Mouse (Mus musculus) left cerebral cortex, postnatal 10 days (tissue): ENCODE measurements around the gene Hps5. TPM values are rescaled to one million over a fixed set of nuclear protein-coding genes. Genes with fewer than 3 reads are reported as not detected.
"Not testable (repeated sequence)": the region's sequence is repeated elsewhere in the genome, so short reads cannot be mapped to it uniquely, and the experiment has no call there.

Source experiments
- DNase-seq, 2 experiments: peaks; one replicate each; pipeline ENCODE4 v3.0.0; 2021 to 2022; ENCODE audit warnings: low spot score in 2 of 2, mixed read lengths in 1 of 2; ENCODE audit errors: extremely low spot score in 1 of 2
- intact Hi-C: fragments of 180-260 bp; cut with DNase I; formaldehyde crosslinking; loops from one replicate; pipeline ENCODE4 v1.15.1; 2025
- total RNA-seq, 2 experiments: library from RNA; stranded (reverse); gene quantifications; 2 replicates each; pipeline ENCODE4 v1.2.3; 2021

The Hps5 gene
- total RNA-seq, 2 experiments from 2014 or later = 13.8 to 14.7 TPM

DNA sequence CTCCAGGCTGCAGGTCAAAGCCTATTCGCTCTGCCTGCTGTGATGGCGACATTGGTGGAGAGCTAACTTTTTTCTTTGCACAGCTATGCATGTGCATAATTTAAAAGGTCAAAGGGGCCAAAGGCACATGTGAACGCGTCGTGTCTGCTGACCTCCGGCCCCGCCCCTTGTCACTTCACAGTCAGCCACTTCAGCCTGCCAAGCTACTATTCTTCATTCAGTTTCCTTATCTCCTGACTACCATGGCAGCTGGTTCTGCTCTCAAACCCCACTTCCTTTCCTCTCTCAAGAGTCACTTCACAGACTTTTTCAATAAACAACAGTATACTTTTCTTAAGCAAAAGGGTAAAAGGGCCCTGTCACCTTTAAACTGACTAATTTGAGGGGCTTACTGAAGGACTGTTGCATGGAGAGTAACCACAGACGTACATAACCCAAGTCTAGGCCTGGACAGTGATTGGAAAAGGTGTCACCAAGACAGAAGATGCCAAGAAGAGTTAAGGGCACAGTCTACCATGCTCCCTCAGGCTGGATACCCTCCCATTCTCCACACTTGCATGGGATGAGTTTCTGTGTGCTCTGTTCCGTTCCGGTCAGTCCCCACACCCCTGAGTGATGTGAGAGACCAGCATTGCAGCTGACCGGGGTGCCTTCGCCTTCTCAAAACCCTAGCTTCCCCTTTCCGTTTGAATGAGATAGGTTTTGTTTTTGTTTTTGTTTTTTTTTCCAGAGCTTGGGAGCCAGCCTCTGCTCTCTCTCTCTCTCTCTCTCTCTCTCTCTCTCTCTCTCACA lies 35.1 kb upstream of the Hps5 start:
- intact Hi-C loops = no loop called here
- DNase-seq = no peak

DNA sequence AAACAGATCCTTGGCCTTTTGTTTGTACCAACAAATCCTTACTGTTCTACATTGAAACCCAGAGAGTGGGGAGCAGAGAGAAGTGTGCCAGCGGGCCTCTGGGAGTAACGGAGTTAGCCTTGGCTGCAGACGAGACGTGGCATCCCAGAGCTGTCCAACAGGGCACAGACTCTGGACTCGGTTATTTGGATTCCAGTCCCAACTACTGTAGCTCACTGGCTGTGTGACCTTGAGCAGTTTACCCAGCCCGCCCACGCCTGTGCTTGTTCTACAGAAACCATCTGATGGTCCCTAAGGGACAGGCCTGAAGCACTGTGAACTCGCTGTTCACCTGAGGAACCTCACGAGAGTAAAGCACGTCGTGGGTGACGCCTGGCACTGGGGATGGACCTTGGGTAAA lies 34.0 kb upstream of the Hps5 start:
- intact Hi-C loops = no loop called here
- no peak for DNase-seq

DNA sequence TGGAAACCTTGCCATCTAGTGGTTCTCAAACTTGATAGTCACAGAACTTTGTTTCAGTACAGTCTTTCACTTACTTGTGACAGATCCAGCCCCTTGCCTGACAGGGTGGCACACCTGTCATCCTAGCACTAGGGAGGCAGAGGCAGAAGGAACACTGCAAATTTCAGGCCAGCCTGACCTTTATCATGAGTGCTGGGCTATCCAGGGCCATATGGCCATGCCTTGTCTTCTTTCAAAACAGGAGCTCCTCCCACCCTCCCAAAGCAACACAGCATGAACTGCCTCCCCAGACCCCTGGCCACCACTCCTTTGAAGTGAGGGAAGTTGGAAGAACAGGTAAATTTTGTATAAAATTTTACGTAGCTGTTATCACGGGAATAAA lies 31.9 kb upstream of the Hps5 start:
- intact Hi-C loops = no loop called here
- DNase-seq = no peak

DNA sequence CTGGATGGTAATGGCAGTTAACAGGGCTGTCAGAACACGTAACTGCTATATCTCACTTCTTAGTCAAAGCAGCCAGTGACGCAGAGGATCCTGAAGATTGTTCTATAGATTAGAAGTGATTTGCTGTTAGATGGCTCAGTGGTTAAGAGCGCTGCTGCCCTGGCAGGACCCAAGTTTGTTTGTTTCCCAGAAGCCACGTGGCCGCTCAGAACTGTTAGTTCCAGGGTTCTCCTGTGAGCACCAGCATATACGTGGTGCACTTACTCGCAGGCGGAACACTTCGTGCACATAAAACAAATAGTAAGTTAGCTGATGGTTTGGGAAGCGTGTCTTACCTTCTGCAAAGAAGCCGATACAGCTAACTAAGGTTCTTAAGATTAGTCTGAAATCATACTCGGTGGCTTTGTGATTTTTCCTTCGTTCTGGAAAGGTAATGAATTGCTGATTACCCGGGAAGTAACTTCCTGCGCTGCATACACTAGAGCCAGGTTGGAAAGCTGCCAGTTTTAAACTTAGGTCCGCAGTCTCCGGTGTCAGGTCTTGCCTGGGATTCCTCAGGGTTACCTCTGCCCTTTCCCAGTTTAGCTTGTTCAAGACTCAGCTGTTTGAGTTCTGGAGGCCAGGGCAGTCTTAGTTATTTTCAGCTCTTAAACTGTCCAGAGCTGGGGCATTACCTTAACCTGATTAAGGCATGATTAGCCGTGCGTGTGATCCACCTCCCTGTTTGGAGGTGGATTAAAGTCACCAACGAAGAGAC lies 31.4 kb upstream of the Hps5 start:
- DNase-seq = no peak
- intact Hi-C loops = no loop called here

DNA sequence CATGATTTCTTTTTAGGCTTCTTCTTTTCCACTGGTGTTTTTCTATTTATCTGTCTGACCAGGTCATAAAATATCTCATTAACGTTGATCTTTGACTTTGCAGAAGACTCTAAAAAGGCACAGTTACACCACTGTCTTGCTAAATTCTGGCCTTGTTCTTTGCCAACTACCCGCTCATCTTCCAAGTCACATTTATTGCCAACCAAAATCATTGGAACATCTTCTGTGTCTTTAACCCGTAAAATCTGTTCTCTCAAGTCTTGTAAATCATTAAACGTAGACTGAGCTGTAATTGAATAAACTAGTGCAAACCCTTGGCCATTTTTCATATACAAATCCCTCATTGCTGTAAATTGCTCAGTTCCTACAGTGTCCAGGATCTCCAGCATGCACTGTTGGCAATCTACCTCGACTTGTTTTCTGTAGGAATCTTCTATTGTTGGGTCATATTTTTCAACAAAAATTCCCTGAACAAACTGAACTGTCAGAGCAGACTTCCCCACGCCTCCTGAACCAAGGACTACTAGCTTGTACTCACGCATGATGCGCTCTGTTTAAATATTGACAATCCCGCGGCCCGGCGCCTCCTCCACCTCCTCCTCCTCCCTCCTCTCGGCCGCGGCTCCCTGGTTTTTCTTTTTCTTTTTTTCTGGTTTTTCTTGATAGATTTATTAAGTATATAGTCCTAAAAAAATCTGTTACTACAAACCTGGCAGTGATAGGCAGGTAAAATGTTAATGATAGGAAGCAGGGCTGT lies 25.2 kb upstream of the Hps5 start:
- intact Hi-C loops, DNase-seq: not testable (repeated sequence)

DNA sequence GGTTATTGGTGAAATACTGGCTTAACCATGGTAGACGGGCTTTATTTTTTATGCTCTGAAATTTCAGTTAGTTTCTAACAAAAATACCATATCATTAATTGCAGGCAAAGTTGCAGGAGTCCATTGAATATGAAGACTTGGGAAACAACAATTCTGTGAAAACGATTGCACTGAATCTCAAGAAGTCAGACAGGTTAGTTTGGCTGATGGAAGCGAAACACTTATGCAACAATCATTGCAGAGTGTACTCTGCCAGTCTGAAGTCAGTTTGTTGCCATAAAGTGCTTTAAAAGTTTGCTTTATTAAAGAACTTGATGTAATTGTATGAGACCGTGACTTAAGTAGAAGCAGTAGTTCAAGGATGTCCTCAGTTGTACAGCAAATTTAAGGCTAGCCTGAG lies 18.1 kb upstream of the Hps5 start:
- intact Hi-C loops = loop anchor here (5.0 kb wide), 1 partner anchor 42 kb away; no protein-coding TSS in a partner anchor
- DNase-seq = no peak

DNA sequence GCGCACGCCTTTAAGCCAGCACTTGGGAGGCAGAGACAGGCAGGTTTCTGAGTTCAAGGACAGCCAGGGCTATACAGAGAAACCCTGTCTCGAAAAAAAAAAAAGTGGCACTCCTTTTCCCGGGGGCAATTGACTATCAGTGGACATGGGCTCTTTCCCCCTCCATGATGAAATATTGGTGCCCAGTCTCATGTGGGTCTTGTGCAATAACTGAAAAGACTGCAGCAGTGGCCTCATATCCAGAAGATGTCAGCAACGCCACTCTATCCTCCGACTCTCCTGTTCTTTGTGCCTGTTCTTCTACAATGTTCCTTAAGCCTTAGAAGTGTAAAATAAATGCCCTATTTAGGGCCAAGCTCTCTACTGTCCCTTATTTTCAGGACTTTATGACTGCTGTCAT lies 14.5 kb upstream of the Hps5 start:
- DNase-seq = no peak
- intact Hi-C loops = loop anchor here (5.0 kb wide), 1 partner anchor 38 kb away; no protein-coding TSS in a partner anchor

DNA sequence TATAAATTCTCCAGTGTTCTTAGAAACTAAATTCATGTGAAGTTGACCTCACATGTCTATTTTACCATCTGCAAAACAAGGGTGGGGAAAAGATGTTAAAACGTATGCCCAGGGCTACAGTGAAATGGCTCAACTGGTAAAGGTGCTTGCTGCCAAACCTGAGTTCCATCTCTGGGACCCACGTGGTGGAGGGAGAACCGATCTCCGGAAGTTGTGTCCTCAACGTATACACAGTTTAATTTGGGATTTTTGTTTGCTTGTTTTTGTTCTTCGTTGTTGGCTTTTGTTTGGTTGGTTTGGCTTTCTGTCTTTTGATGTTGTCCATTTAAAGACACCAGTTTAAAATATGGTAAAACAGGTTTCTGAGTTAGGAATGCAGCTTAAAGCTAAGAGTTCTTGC lies 915 bp upstream of the Hps5 start:
- no peak for DNase-seq
- intact Hi-C loops = no loop called here

DNA sequence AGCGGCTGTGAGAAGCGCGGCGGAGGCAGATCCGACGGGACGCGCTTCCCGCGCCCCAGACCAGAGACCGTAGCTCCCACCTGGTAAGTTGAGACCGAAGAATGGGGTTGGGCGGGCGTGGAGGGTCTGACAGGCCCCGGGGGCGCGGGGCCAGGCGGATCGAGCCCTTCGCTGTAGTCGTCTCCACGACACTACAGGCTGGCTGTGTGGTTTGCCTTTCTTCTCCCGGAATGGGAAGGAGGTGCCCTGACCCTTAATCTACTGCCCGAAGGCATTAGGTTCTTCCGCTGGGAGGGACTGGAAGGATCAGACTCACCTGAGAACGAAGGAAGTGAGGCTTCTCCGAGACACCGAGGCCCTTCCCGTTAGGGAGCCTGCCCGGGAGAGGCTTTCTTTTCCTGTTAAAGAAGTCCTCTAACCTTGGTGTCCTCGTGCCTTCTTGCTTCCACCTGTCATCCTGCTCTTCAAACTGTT lies 379 bp upstream of the Hps5 start:
- intact Hi-C loops = no loop called here
- DNase-seq = no peak

DNA sequence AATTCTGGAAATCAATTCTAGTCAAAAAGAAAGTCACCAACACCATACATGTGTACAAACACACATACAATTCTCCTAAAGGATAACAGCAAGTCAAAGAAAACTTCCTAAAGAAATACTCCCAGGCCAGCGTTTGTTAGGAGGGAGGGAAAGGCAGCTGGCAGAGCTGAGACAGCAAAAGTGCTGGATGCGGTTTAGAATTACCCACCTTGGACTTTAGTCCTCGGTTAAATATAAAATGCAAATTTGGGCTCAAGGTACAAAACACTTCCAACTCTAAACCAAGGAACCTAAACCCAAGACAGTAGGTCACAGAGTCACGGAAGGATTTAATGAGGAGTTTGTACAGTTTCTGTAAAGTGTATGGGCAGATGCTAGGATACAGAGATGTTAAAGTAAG lies 2.0 kb downstream of the Hps5 start:
- no peak for DNase-seq
- intact Hi-C loops = no loop called here

DNA sequence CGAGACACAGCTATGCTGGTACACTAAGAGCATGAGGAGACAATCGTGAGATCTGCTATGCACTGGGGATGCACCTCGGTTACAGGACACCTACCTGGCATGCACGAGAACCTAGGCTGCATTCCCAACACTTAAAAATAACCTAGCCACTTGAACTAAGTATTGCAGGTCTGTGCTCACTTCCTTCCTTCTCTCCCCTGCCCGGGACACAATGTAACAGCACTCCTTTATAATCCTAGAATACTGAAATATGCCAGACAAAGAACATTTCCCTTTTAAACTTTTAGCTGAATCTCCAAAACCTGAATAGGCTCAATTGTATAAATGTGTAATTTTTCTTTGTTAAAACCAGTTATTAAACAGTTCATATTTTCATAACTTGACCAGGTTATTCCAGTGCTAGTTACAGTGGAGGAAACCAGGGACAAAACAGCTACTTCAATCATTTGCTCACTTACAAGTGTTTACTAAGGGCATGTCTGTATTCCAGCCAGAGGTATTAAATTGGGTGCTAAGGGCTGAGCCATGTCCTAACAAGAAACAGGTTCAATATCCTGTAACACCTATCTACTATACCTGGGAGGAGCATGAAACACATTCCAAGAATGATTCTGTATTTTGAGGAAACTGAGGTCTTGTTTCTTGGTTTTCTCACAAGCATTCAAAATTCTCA lies 6.6 kb downstream of the Hps5 start:
- intact Hi-C loops = no loop called here
- DNase-seq = no peak

DNA sequence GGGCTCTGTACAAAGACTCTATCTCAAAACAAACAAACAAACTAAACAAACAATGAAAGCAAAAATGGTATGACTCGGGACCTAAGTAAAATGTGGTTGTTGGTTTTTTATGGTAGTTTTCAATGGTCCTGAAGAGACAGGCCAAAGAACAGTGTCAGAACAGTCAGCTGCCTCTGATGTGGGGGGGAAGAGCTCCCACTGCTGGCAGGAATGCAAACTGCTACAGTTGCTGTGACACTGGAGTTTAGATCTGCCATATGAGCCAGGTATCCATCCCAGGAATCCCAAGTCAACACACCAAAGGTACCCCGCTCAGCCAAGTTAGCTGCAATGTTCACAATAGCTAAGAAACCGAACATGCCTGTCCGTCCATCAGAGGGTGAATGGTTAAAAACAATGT lies 25.2 kb downstream of the Hps5 start:
- intact Hi-C loops = loop anchor here (5.0 to 10.0 kb wide), 3 partner anchors 42 to 136 kb away; partner anchors contain the start of genes Saal1 and Sergef

DNA sequence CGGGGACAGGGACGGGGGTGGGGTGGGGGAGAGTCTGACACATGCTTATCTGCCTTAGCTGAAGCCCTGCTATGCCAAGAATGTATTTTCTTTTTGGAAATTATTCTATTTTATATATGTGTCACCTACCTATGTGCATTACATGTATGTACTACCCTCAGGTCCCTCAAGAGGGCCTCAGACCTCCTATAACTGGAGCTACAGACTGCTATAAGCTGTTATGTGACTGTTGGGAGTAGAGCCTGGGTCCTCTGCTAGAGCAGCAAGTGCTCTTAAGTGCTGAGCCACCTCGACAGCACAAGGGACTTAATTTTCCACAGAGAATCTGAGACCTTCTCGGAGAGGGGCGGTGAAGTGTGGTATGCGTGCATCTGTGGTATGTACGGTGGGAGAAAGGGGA lies 27.4 kb downstream of the Hps5 start:
- DNase-seq = no peak
- intact Hi-C loops = no loop called here

More for the DNA sequence above, 25.2 kb downstream of the Hps5 start:
- DNase-seq = peak in 1 of 2 experiments; percentile 16

DNA sequence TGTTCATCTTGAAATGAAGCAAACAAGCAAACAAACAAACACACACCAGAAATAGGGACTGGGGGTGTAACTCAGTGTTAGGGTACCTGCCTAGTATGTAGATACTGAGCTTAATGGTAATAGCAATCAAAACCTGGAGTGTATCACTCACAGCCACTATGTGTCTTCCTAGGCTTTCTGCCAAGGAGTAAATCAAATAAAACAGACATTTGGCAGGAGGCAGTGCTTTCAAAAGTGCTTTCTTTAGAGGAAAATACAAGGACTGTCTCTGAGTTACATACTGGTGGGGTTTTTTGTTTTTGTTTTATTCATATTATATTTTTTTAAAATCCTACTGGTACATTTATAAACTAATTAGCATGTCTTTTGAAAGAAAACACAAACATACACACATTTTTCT lies 28.5 kb downstream of the Hps5 start:
- intact Hi-C loops = no loop called here
- no peak for DNase-seq

DNA sequence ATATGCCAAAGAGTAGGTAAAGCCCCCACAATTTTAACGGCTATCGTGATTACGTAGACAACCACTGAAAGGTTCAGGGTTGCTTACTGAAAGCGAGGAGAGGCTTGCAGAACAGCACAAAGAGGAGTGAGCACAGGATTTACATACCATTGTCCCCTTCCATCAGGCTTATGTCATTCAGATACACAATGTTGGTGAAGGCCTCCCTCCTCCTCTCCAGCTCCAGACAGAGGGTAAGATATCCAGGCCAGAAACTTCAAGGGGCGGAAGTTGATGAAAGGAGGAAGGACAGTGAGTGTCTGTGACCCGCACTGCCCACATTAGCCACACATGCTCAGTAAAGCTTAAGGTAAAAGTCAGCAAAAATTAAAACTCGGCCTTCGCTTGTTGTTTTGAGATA lies 31.2 kb downstream of the Hps5 start:
- no peak for DNase-seq
- intact Hi-C loops = no loop called here

DNA sequence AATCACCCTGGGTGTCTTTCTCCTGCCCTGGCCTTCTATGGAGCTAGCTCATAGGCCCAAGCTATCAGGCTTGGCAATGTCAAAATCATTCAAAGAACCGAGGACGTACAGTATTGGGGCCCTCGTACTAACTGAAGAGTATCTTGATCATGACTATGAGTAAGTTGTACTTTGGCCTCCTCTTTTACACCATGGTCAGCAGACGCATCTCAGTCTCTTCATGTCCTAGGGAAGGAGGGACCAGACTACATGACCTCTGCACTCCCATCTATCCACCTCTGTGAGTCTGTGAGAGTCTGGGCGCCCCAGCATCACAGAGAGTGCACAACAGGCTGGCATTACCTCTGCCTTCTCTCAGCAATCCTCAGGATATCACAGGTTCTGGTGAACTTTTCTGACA lies 33.3 kb downstream of the Hps5 start:
- intact Hi-C loops = no loop called here
- DNase-seq = no peak

DNA sequence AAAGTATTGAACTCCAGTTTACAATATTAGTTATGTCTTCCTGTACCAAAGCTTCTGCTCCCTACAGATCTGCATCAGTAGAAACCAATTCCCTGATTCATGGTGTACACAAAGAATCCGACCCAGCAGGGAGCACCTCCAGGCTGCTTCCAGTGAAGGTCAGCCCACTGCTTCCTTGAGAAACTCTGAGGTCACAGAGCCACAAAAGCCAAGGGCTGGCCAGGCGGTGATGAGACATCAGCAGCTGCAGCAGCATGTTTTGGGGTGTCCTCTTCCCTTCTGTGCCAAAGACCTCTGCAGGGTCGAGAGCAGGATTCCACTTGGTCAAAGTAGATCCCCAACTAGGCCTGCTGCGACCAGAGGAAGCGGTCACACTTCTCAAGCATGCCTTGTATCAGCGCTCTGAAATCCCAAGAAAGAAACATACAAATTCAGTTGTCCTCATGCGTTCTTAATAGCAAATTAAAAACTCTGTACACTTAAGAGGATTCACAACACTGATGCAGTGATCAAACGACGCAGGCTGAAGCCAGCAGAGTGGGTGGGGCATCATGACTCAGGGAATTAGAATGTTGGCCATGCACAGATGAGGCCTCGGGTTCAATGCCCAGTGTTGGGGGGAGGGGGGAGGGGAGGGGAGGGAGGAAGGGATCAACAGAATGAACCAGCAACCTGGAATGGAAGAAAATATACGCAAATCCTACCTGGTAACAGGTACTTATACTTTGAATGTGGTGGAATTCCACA lies 34.6 kb downstream of the Hps5 start:
- no peak for DNase-seq
- intact Hi-C loops = no loop called here

DNA sequence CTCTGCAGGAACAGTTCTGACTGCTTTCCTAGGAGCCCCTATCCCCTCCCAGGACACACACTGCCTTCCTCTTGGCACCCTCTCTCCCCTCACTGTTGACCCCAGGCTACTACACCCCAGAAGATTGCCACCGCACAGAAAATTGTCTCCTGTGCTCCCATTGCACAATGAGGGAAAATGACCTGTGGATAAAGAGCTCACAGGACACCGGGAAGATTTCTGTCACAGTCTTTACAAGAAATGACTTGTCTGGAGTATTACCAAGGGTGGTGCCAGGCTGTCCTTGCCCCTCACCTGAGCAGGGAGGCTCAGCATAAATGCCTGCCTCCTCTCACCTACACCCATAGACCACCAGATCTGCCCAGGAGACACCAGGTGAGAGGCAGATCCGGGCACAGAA lies 44.4 kb downstream of the Hps5 start, which contains the start of gene Saa2:
TSS of gene Saa2 (plus strand) at position 301 of the 400 bp plus-strand sequence.
- no peak for DNase-seq
- intact Hi-C loops = no loop called here
